Mouse (Mus musculus): Measurements from ENCODE around the gene Olfr1024.

DNA sequence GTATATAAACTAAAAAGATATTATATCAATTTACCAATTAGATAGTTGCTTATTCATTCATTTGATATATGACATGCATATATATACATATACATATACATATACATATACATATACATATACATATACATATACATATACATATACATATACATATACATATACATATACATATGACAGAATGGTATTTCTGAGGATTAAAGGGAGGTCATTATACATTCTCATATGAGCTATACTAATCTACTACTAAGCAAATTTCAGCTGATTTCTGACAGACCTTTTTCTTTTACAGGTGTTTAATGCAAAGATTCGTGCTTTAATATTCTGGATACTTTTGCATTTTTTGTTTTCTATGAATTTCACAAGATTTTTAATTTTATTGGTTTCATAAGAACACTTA lies 45.3 kb upstream of the Olfr1024 start, which contains the start of gene Olfr1028:
- TF ChIP-seq POLR2A (IDR thresholded peaks at IDR 0.05; ENCODE audit: control insufficient read depth, extremely low read depth, insufficient read depth, low read length, poor library complexity) = no peak
- TF ChIP-seq CTCF (IDR thresholded peaks at IDR 0.05; ENCODE audit: borderline replicate concordance, control insufficient read depth, extremely low read depth, insufficient read depth, low read length, poor library complexity) = no peak
